Mouse (Mus musculus): ENCODE measurements around the gene Zbtb39. TPM values are rescaled to one million over a fixed set of nuclear protein-coding genes. Genes with fewer than 3 reads are reported as not detected.

The Zbtb39 gene
- polyA plus RNA-seq, 1 experiment, result 2.7 TPM

Other genes starting within 250 kb of the Zbtb39 start
- 3.8 and 4.8 TPM in 2 replicates for gene Stac3, start 237.9 kb upstream of the Zbtb39 start, polyA plus RNA-seq (2012; ENCODE audit: insufficient read depth, insufficient read length, missing spikeins)
- gene Ndufa4l2, start 224.6 kb upstream of the Zbtb39 start, polyA plus RNA-seq (2012; ENCODE audit: insufficient read depth, insufficient read length, missing spikeins), result 13.0 and 14.5 TPM in 2 replicates
- gene Shmt2, start 217.1 kb upstream of the Zbtb39 start, polyA plus RNA-seq (2012; ENCODE audit: insufficient read depth, insufficient read length, missing spikeins), result 15.5 and 16.7 TPM in 2 replicates
- gene Nxph4, start 205.0 kb upstream of the Zbtb39 start, polyA plus RNA-seq (2012; ENCODE audit: insufficient read depth, insufficient read length, missing spikeins), result not detected in 2 replicates
- 43.8 and 47.2 TPM in 2 replicates for gene Lrp1, start 118.4 kb upstream of the Zbtb39 start, polyA plus RNA-seq (2012; ENCODE audit: insufficient read depth, insufficient read length, missing spikeins)
- gene Stat6, start 96.6 kb upstream of the Zbtb39 start, polyA plus RNA-seq (2012; ENCODE audit: insufficient read depth, insufficient read length, missing spikeins), result 24.7 and 28.8 TPM in 2 replicates
- gene Nemp1, start 72.6 kb upstream of the Zbtb39 start, polyA plus RNA-seq (2012; ENCODE audit: insufficient read depth, insufficient read length, missing spikeins), result 1.0 and 2.5 TPM in 2 replicates
- 4.2 and 6.3 TPM in 2 replicates for gene Nab2, start 71.0 kb upstream of the Zbtb39 start, polyA plus RNA-seq (2012; ENCODE audit: insufficient read depth, insufficient read length, missing spikeins)
- gene Myo1a, start 34.4 kb upstream of the Zbtb39 start, polyA plus RNA-seq (2012; ENCODE audit: insufficient read depth, insufficient read length, missing spikeins), result not detected in 2 replicates
- gene Tac2, start 15.1 kb upstream of the Zbtb39 start, polyA plus RNA-seq (2012; ENCODE audit: insufficient read depth, insufficient read length, missing spikeins), result not detected in 2 replicates
- 1.5 TPM in 2 replicates for gene Gpr182, start 12.2 kb downstream of the Zbtb39 start, polyA plus RNA-seq (2012; ENCODE audit: insufficient read depth, insufficient read length, missing spikeins)
- not detected in 2 replicates for gene Rdh1, start 20.2 kb downstream of the Zbtb39 start, polyA plus RNA-seq (2012; ENCODE audit: insufficient read depth, insufficient read length, missing spikeins)
- gene Rdh16f1, start 20.2 kb downstream of the Zbtb39 start, polyA plus RNA-seq (2012; ENCODE audit: insufficient read depth, insufficient read length, missing spikeins), result not detected in 2 replicates
- not detected in 2 replicates for gene Rdh9, start 36.8 kb downstream of the Zbtb39 start, polyA plus RNA-seq (2012; ENCODE audit: insufficient read depth, insufficient read length, missing spikeins)
- gene Rdh16, start 61.6 kb downstream of the Zbtb39 start, polyA plus RNA-seq (2012; ENCODE audit: insufficient read depth, insufficient read length, missing spikeins), result 0.52 TPM in 1 of 2 replicates, not detected in the other
- gene Rdh19, start 110.4 kb downstream of the Zbtb39 start, polyA plus RNA-seq (2012; ENCODE audit: insufficient read depth, insufficient read length, missing spikeins), result not detected in 2 replicates
- not detected in 2 replicates for gene Rdh16f2, start 126.9 kb downstream of the Zbtb39 start, polyA plus RNA-seq (2012; ENCODE audit: insufficient read depth, insufficient read length, missing spikeins)
- gene Rdh7, start 149.3 kb downstream of the Zbtb39 start, polyA plus RNA-seq (2012; ENCODE audit: insufficient read depth, insufficient read length, missing spikeins), result 3.7 TPM in 1 of 2 replicates, not detected in the other
- gene Sdr9c7, start 159.0 kb downstream of the Zbtb39 start, polyA plus RNA-seq (2012; ENCODE audit: insufficient read depth, insufficient read length, missing spikeins), result not detected in 2 replicates